ENCODE assay signal across 19 mouse cellular contexts in the genomic region with DNA sequence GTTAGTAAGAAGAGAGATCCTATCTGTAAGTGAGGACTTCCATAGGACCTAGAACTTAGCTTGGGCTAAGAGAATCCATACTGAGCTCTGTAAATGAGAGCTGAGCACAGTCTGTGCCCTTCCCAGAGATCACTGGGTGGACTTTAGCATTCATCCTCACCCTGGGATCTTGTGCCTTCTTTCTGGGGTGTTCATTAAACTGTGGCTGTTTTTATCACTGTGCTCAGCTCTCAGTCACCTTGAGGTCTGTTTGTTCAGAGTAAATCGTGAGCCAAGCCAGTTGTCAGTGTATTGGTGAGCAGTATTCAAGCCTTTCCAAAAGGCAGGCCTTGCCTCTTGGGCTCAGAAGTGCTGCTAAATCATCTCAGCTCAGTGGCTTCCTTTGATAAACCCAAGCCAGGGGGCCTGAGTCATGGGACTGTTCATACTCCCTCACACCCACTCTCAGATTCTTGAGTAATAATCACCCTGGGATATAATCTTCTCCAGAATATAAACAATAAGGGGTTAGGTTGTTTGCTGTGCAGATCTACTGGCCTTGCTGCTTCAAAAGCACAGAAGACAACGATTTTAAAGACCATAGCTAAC. TPM values are rescaled to one million over a fixed set of nuclear protein-coding genes. Genes with fewer than 3 reads are reported as not detected.
DNase-seq lines count a peak whose midpoint lies in the region; ATAC-seq and TF ChIP-seq lines count a peak whose summit lies in the region.
"Had no signal": no experiment of that assay in that cellular context is flagged by ENCODE, and none has a peak within 500 bp of the region (broad histone marks: within the 10 kb centered on the region; RNA-seq: fewer than 3 reads in every experiment).

No protein-coding gene starts in this region.

- ATAC-seq in midbrain, embryonic 11.5 days (ENCODE audit: low FRiP score), result no peak
- ATAC-seq in forebrain, embryonic 16.5 days, result no peak
- ATAC-seq: activated CD4-positive, CD25-positive, alpha-beta regulatory T cell, adult 4 months; inflammation-experienced regulatory T-cells, adult 6 months had no signal

- DNase-seq in adrenal gland, adult 2 months, result peak; percentile 43
- DNase-seq in adrenal gland, postnatal 25 days, result no peak
- DNase-seq in kidney, adult 9 months, result peak; percentile 79
- DNase-seq in kidney, postnatal 10 days, result no peak
- peak; percentile 33 to 60 for DNase-seq in kidney, postnatal 25 days
- no peak for DNase-seq in midbrain, embryonic 11.5 days (ENCODE audit: low spot score, missing footprints)
- DNase-seq: cerebellum, adult 18-20 months; gastrocnemius, postnatal 36 days; lung, adult 18-20 months; lung, postnatal 4 days; midbrain, embryonic 14.5 days had no signal

- H3K9me3 ChIP-seq in midbrain, embryonic 11.5 days (ENCODE audit: control insufficient read depth, low read length), result no peaks in the 10 kb centered on the region
- no peaks in the 10 kb centered on the region for H3K9me3 ChIP-seq in forebrain, embryonic 16.5 days (ENCODE audit: control insufficient read depth, low read length)
- H3K9me3 ChIP-seq: embryonic facial prominence, embryonic 13.5 days; heart, embryonic 15.5 days; hindbrain, embryonic 10.5 days had no signal

- peak overlapping the region; percentile 74 for H3K27ac ChIP-seq in small intestine, adult 2 months (ENCODE audit: insufficient read depth, low read depth, low read length)
- no peak overlapping the region for H3K27ac ChIP-seq in midbrain, embryonic 11.5 days (ENCODE audit: low read depth, low read length)
- no peak overlapping the region for H3K27ac ChIP-seq in forebrain, embryonic 16.5 days (ENCODE audit: low read length)
- H3K27ac ChIP-seq: embryonic facial prominence, embryonic 13.5 days; heart, embryonic 15.5 days; hindbrain, embryonic 10.5 days had no signal

- no peak overlapping the region for H3K4me3 ChIP-seq in small intestine, adult 2 months (ENCODE audit: low read depth, low read length)
- no peak overlapping the region for H3K4me3 ChIP-seq in midbrain, embryonic 11.5 days (ENCODE audit: low read depth, low read length)
- H3K4me3 ChIP-seq in forebrain, embryonic 16.5 days (replicated peaks; ENCODE audit: low read length), result no peak overlapping the region
- H3K4me3 ChIP-seq: embryonic facial prominence, embryonic 13.5 days; heart, embryonic 15.5 days; hindbrain, embryonic 10.5 days had no signal

- 34% methylated on average over 2 of the region's 2 CpGs for whole genome bisulfite sequencing in small intestine, adult 2 months
- 88% methylated on average over 2 of the region's 2 CpGs for WGBS in midbrain, embryonic 11.5 days
- WGBS in forebrain, embryonic 16.5 days, result 85% methylated on average over 2 of the region's 2 CpGs

- H3K4me2 ChIP-seq in midbrain, embryonic 11.5 days, result no peak overlapping the region
- H3K4me2 ChIP-seq in forebrain, embryonic 16.5 days (ENCODE audit: low read length), result no peak overlapping the region
- H3K4me2 ChIP-seq: embryonic facial prominence, embryonic 13.5 days; heart, embryonic 15.5 days had no signal

- TF ChIP-seq POLR2A in small intestine, adult 2 months (IDR thresholded peaks at IDR 0.05; ENCODE audit: low read depth, low read length), result no peak

- H3K9ac ChIP-seq in midbrain, embryonic 11.5 days (ENCODE audit: low read length), result no peak overlapping the region
- H3K9ac ChIP-seq in forebrain, embryonic 16.5 days (replicated peaks; ENCODE audit: low read depth, low read length), result no peak overlapping the region
- H3K9ac ChIP-seq: embryonic facial prominence, embryonic 13.5 days; heart, embryonic 15.5 days had no signal

- no peaks in the 10 kb centered on the region for H3K27me3 ChIP-seq in small intestine, adult 2 months (ENCODE audit: control insufficient read depth, insufficient read depth, low read length)
- no peaks in the 10 kb centered on the region for H3K27me3 ChIP-seq in midbrain, embryonic 11.5 days (ENCODE audit: control insufficient read depth, insufficient read depth, low read length)
- H3K27me3 ChIP-seq in forebrain, embryonic 16.5 days (replicated peaks; ENCODE audit: control insufficient read depth, insufficient read depth, low read length), result no peaks in the 10 kb centered on the region
- H3K27me3 ChIP-seq: CH12.LX; embryonic facial prominence, embryonic 13.5 days; heart, embryonic 15.5 days had no signal

- no peak for TF ChIP-seq CTCF in small intestine, adult 2 months (IDR thresholded peaks at IDR 0.05; ENCODE audit: extremely low read depth, insufficient read length, insufficient replicate concordance, low read depth, low read length)

- no peaks in the 10 kb centered on the region for H3K36me3 ChIP-seq in small intestine, adult 2 months (ENCODE audit: control insufficient read depth, insufficient read depth, low read length)
- H3K36me3 ChIP-seq in midbrain, embryonic 11.5 days (ENCODE audit: control insufficient read depth, insufficient read depth, low read length), result no peaks in the 10 kb centered on the region
- H3K36me3 ChIP-seq in forebrain, embryonic 16.5 days (ENCODE audit: control insufficient read depth, insufficient read depth), result no peaks in the 10 kb centered on the region
- H3K36me3 ChIP-seq: embryonic facial prominence, embryonic 13.5 days; heart, embryonic 15.5 days; hindbrain, embryonic 10.5 days had no signal

- peaks cover 20% of the 10 kb centered on the region; the same call in 1 of the 2 replicates for H3K4me1 ChIP-seq in small intestine, adult 2 months (ENCODE audit: control insufficient read depth, insufficient read depth, insufficient read length, low read length)
- H3K4me1 ChIP-seq in midbrain, embryonic 11.5 days (ENCODE audit: control insufficient read depth, insufficient read depth, low read length), result no peaks in the 10 kb centered on the region
- no peaks in the 10 kb centered on the region for H3K4me1 ChIP-seq in forebrain, embryonic 16.5 days (replicated peaks; ENCODE audit: control insufficient read depth, insufficient read depth, low read length)
- H3K4me1 ChIP-seq: hindbrain, embryonic 10.5 days had no signal

RNA-seq across cellular contexts. Expression of gene Lyve1, which starts 18.8 kb away (rescaled TPM):
- total RNA-seq in adrenal gland, adult 2 months (2021), result 10 to 100 TPM in 1 of 2 experiments, 1 to 10 TPM in 1; 9.7 to 12.5 TPM
- 4.0 and 4.9 TPM in 2 replicates for polyA plus RNA-seq in adrenal gland, adult 2 months (2012; rRNA removed)
- total RNA-seq in adrenal gland, postnatal 25 days (2021), result 3.8 and 5.9 TPM in 2 replicates
- 3.4 and 8.9 TPM in 2 replicates for polyA plus RNA-seq in small intestine, adult 2 months (2012; rRNA removed)
- 3.6 and 4.5 TPM in 2 replicates for polyA plus RNA-seq in midbrain, embryonic 11.5 days (2014; fragmentation: Nextera tagmentation; extraction: Ambion mirVana)
- polyA plus RNA-seq in forebrain, embryonic 16.5 days (2015; fragmentation: Nextera tagmentation; extraction: Ambion mirVana), result 5.2 and 8.1 TPM in 2 replicates
- total RNA-seq: CH12.LX had no signal
- polyA plus RNA-seq: activated CD4-positive, CD25-positive, alpha-beta regulatory T cell, adult 4 months; inflammation-experienced regulatory T-cells, adult 6 months had no signal

RNA-seq across cellular contexts. Expression of gene Rnf141, which starts 37.6 kb away (rescaled TPM):
- 10 to 100 TPM; 56.0 to 56.3 TPM for total RNA-seq in adrenal gland, adult 2 months (2021)
- 9.9 and 10.8 TPM in 2 replicates for polyA plus RNA-seq in adrenal gland, adult 2 months (2012; rRNA removed)
- total RNA-seq in adrenal gland, postnatal 25 days (2021), result 52.9 and 74.3 TPM in 2 replicates
- 7.6 and 21.2 TPM in 2 replicates for polyA plus RNA-seq in small intestine, adult 2 months (2012; rRNA removed)
- polyA plus RNA-seq in midbrain, embryonic 11.5 days (2014; fragmentation: Nextera tagmentation; extraction: Ambion mirVana), result 27.7 and 28.0 TPM in 2 replicates
- 45.6 and 51.0 TPM in 2 replicates for polyA plus RNA-seq in forebrain, embryonic 16.5 days (2015; fragmentation: Nextera tagmentation; extraction: Ambion mirVana)

Comparison
In these comparisons a context has a peak if more than half of its experiments do, and no peak if none do; other contexts are left out.
1. DNase-seq: peak in adrenal gland, adult 2 months (single experiment), kidney, adult 9 months (single experiment) and kidney, postnatal 25 days (2 of 2); none in adrenal gland, postnatal 25 days (single experiment), kidney, postnatal 10 days (single experiment) and midbrain, embryonic 11.5 days (single experiment).